Mouse (Mus musculus): ENCODE results near the gene Olfr1019.

Olfr1019 gene

GRCm38 (mm10) chr2:85845383-85845782 is at the start of gene Olfr1019:
Olfr1019 (minus strand) TSS chr2:85845483.
- no peak for DNase-seq (ENCODE audit: low read depth)

GRCm38 (mm10) chr2:85885340-85885739 is 40.1 kb upstream of the Olfr1019 start, which contains the start of gene Olfr1023:
Olfr1023 (plus strand) TSS chr2:85885640.
- no peak for DNase-seq (ENCODE audit: low read depth)

GRCm38 (mm10) chr2:85868294-85868693 is 23.0 kb upstream of the Olfr1019 start, which contains the start of gene Olfr1022:
Olfr1022 (plus strand) TSS chr2:85868594.
- DNase-seq (ENCODE audit: low read depth), result no peak

- DNase-seq (ENCODE audit: low read depth), result no peak
Measured at GRCm38 (mm10) chr2:85846730-85847129, 1.4 kb upstream of the Olfr1019 start, which contains the start of gene Olfr1020. Olfr1020 (plus strand) TSS chr2:85847030.

- no peak for DNase-seq (ENCODE audit: low read depth)
Measured at GRCm38 (mm10) chr2:85818179-85818578, 27.1 kb downstream of the Olfr1019 start, which contains the start of gene Olfr1018. Olfr1018 (plus strand) TSS chr2:85818479.

GRCm38 (mm10) chr2:85804501-85804900 is 40.8 kb downstream of the Olfr1019 start:
- no peak for DNase-seq (ENCODE audit: low read depth)

- DNase-seq (ENCODE audit: low read depth), result no peak
Measured at GRCm38 (mm10) chr2:85802444-85802843, 42.8 kb downstream of the Olfr1019 start, which contains the start of gene Olfr1016. Olfr1016 (minus strand) TSS chr2:85802544.

- no peak for DNase-seq (ENCODE audit: low read depth)
Measured at GRCm38 (mm10) chr2:85792331-85792730, 53.0 kb downstream of the Olfr1019 start.

Data from NIH3T3 (cell line).